Mouse (Mus musculus): ENCODE data around the gene Ptpre. TPM values are rescaled to one million over a fixed set of nuclear protein-coding genes. Genes with fewer than 3 reads are reported as not detected.

Gene Ptpre
- polyA plus RNA-seq, 1 experiment = 21.2 TPM

DNA sequence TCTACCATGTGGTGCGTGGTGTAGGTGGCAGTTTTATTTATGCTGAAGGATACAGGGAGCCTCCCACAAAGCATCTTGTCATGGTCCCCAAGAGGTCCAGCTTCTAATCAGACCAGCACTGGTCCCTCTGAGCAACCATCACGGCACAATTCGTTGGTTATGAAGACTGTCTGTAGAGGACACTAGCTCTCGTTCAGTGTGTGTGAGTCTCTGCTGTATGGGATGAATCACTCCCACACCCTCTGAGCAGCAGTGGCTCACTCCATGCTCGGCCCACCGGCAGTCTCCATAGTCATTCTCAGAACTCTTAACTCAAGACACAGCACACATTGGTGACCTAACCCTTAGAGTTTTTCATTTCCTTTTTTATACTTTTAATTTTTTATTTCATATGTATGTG, 117.0 kb downstream of the Ptpre start:
- TF ChIP-seq CTCF (IDR thresholded peaks at IDR 0.05; ENCODE audit: borderline replicate concordance, insufficient read depth, low read depth, low read length) = no peak
- no peak for TF ChIP-seq POLR2A (IDR thresholded peaks at IDR 0.05; ENCODE audit: borderline replicate concordance, insufficient read depth, low read length)
- Histone ChIP-seq H3K4me1 (ENCODE audit: control insufficient read depth, insufficient read depth, low read length) (no peaks in the 10 kb centered on the region), H3K27ac (ENCODE audit: insufficient read depth, low read length) (no peak overlapping the region), H3K27me3 (ENCODE audit: control insufficient read depth, insufficient read depth, low read length) (no peaks in the 10 kb centered on the region), H3K4me3 (replicated peaks; ENCODE audit: insufficient read depth, low read depth, low read length) (no peak overlapping the region)
- 93% methylated on average over 6 of the region's 6 CpGs for WGBS
- DNase-seq = no peak

DNA sequence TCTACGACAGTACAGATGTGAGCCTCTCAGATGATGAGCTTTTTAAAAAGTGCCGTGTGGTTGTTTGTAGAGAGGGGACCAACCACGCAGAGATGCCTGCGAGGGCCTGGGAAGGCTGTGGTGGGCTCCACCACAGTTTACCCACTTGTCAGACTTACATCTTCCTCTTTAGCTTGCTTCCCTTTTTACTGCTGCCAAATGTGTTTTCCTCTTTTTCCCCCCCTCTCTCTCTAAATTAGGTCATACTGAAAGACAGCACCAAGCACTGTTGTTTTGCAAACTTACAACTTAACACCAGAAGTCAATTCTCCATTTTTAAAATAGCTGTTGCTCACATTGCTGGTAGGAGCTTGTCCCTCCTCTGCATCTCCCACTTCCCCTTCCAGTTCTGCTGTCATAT, 117.8 kb downstream of the Ptpre start:
- no peak for TF ChIP-seq CTCF (IDR thresholded peaks at IDR 0.05; ENCODE audit: borderline replicate concordance, insufficient read depth, low read depth, low read length)
- DNase-seq = no peak
- WGBS = 84% methylated on average over 4 of the region's 4 CpGs
- Histone ChIP-seq H3K4me1 (ENCODE audit: control insufficient read depth, insufficient read depth, low read length) (no peaks in the 10 kb centered on the region), H3K27ac (ENCODE audit: insufficient read depth, low read length) (no peak overlapping the region), H3K27me3 (ENCODE audit: control insufficient read depth, insufficient read depth, low read length) (no peaks in the 10 kb centered on the region), H3K4me3 (replicated peaks; ENCODE audit: insufficient read depth, low read depth, low read length) (no peak overlapping the region)

DNA sequence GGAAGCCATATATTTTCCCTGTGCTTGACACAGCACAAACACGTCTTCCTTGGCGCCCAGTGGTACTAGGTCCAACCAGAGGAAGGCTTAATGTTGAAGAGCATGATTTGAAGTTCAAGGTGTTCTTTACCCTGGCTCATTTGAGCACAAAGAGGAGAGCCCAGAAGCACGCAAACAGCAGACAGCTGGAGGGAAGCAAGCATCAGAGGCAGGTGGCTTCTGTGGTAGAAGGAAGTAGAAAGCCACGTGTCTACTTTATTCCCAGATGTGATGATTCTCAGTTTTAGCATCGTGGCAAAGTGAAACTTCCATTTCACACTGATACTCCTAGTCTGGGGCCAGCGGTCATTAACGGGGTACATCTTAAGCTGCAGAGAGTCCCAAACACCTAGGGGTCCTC, 120.9 kb downstream of the Ptpre start:
- Histone ChIP-seq H3K4me1 (ENCODE audit: control insufficient read depth, insufficient read depth, low read length) (no peaks in the 10 kb centered on the region), H3K27ac (ENCODE audit: insufficient read depth, low read length) (no peak overlapping the region), H3K27me3 (ENCODE audit: control insufficient read depth, insufficient read depth, low read length) (no peaks in the 10 kb centered on the region), H3K4me3 (replicated peaks; ENCODE audit: insufficient read depth, low read depth, low read length) (no peak overlapping the region)
- TF ChIP-seq CTCF (IDR thresholded peaks at IDR 0.05; ENCODE audit: borderline replicate concordance, insufficient read depth, low read depth, low read length) (no peak), POLR2A (IDR thresholded peaks at IDR 0.05; ENCODE audit: borderline replicate concordance, insufficient read depth, low read length) (no peak)
- 91% methylated on average over 7 of the region's 7 CpGs for WGBS
- no peak for DNase-seq

DNA sequence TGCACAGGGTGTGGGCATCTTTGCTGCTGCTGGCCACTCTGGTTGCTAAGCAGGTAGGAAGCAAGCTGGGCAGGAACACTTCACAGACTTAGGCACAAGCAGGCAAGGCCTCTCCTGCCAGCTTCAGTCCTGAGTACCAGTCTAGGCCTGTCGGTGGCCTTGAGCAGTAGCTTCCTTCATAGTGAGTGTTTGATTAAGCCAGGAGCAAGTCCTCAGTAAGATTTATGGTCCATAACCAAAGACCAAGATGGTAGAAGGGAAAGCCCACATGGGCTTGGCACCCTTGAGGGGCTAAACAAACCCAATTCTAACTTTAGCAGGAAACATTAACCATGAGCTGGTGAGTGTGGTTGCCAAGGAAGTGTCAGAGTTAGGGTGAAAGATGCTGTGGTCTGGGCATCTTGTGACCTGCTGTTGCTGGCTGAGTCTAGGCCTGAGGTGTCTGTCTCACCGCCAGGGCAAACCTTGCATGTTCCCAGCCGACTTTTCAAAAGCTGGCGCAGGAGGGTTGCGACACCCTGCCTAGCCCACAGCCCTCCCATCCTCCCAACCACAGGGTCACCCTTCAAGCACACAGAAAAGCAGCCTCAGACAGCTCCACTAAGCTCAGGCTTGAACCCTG, 122.1 kb downstream of the Ptpre start:
- Histone ChIP-seq H3K27ac (ENCODE audit: insufficient read depth, low read length) (no peak overlapping the region), H3K4me3 (replicated peaks; ENCODE audit: insufficient read depth, low read depth, low read length) (no peak overlapping the region), H3K4me1 (ENCODE audit: control insufficient read depth, insufficient read depth, low read length) (no peaks in the 10 kb centered on the region), H3K27me3 (ENCODE audit: control insufficient read depth, insufficient read depth, low read length) (no peaks in the 10 kb centered on the region)
- DNase-seq = no peak
- 71% methylated on average over 5 of the region's 5 CpGs for WGBS
- TF ChIP-seq POLR2A (IDR thresholded peaks at IDR 0.05; ENCODE audit: borderline replicate concordance, insufficient read depth, low read length) (no peak), CTCF (IDR thresholded peaks at IDR 0.05; ENCODE audit: borderline replicate concordance, insufficient read depth, low read depth, low read length) (no peak)

DNA sequence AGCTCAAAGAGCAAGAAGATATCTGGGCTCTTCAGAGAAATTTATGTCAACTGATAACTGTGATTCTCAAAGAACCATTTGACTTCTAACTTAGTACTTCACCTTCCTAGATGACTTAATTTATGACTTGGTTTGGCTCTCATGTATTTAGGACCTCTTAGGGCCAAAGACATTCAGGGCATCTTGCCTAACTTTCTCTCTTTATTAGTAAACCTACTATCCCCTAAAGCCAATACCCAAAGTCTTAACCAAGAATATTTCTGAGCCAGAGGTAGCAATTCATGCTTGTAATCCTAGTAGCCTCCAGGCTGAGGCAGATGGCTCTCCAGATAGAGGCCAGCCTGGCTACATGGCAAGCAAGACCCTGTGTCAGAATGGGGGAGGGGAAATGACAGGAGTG, 123.0 kb downstream of the Ptpre start:
- no peak for TF ChIP-seq CTCF (IDR thresholded peaks at IDR 0.05; ENCODE audit: borderline replicate concordance, insufficient read depth, low read depth, low read length)
- no peak for TF ChIP-seq POLR2A (IDR thresholded peaks at IDR 0.05; ENCODE audit: borderline replicate concordance, insufficient read depth, low read length)
- no peak for DNase-seq
- H3K27ac ChIP-seq (ENCODE audit: insufficient read depth, low read length) = no peak overlapping the region
- no peak overlapping the region for H3K4me3 ChIP-seq (replicated peaks; ENCODE audit: insufficient read depth, low read depth, low read length)
- H3K4me1 ChIP-seq (ENCODE audit: control insufficient read depth, insufficient read depth, low read length) = no peaks in the 10 kb centered on the region
- H3K27me3 ChIP-seq (ENCODE audit: control insufficient read depth, insufficient read depth, low read length) = no peaks in the 10 kb centered on the region

DNA sequence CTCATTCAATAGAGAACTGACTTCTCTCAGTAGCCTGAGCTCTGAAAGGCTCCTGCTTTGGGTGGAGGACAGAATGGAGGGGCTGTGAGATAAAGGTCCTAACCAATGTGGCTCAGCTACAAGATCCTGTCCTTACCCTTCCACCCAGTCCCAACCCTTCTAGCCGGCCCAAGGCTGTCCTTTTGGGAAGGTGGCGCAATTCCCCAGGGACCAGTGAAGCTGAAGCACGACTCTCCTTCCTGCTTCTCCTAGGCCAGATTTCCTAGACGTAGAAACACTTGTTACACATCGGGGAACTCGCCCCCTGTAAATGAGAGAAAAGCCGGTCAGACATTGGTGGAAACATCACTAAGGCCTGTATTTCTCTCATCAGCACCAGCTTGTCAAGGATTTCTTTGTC, 126.9 kb downstream of the Ptpre start:
- no peak overlapping the region for H3K27ac ChIP-seq (ENCODE audit: insufficient read depth, low read length)
- H3K4me1 ChIP-seq (ENCODE audit: control insufficient read depth, insufficient read depth, low read length) = no peaks in the 10 kb centered on the region
- TF ChIP-seq POLR2A (IDR thresholded peaks at IDR 0.05; ENCODE audit: borderline replicate concordance, insufficient read depth, low read length) = no peak
- TF ChIP-seq CTCF (IDR thresholded peaks at IDR 0.05; ENCODE audit: borderline replicate concordance, insufficient read depth, low read depth, low read length) = no peak
- no peaks in the 10 kb centered on the region for H3K27me3 ChIP-seq (ENCODE audit: control insufficient read depth, insufficient read depth, low read length)
- WGBS = 83% methylated on average over 7 of the region's 7 CpGs
- H3K4me3 ChIP-seq (replicated peaks; ENCODE audit: insufficient read depth, low read depth, low read length) = no peak overlapping the region
- DNase-seq = no peak

DNA sequence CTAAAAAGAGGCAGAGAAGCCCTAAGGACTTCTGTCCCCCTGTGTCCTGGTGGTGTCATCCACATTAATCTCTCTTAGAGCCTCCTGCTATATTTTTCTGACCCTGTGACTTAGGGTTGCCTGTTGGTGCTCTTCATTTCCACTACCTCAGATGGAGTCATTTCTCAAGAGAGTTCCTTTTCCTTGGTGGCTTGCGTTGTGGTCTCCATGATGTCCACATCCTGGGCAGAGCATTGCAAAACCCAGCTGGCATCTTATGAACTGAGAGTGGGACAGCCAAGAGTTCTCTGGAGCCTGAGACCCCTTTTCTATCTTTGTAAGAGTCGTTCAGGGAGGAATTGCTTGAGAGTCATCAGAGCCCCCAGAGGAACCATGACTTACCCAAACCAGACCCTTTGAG, 129.0 kb downstream of the Ptpre start:
- no peaks in the 10 kb centered on the region for H3K27me3 ChIP-seq (ENCODE audit: control insufficient read depth, insufficient read depth, low read length)
- no peak overlapping the region for H3K4me3 ChIP-seq (replicated peaks; ENCODE audit: insufficient read depth, low read depth, low read length)
- DNase-seq = no peak
- no peaks in the 10 kb centered on the region for H3K4me1 ChIP-seq (ENCODE audit: control insufficient read depth, insufficient read depth, low read length)
- 84% methylated on average over 2 of the region's 2 CpGs for WGBS
- TF ChIP-seq CTCF (IDR thresholded peaks at IDR 0.05; ENCODE audit: borderline replicate concordance, insufficient read depth, low read depth, low read length) (no peak), POLR2A (IDR thresholded peaks at IDR 0.05; ENCODE audit: borderline replicate concordance, insufficient read depth, low read length) (no peak)
- H3K27ac ChIP-seq (ENCODE audit: insufficient read depth, low read length) = no peak overlapping the region

DNA sequence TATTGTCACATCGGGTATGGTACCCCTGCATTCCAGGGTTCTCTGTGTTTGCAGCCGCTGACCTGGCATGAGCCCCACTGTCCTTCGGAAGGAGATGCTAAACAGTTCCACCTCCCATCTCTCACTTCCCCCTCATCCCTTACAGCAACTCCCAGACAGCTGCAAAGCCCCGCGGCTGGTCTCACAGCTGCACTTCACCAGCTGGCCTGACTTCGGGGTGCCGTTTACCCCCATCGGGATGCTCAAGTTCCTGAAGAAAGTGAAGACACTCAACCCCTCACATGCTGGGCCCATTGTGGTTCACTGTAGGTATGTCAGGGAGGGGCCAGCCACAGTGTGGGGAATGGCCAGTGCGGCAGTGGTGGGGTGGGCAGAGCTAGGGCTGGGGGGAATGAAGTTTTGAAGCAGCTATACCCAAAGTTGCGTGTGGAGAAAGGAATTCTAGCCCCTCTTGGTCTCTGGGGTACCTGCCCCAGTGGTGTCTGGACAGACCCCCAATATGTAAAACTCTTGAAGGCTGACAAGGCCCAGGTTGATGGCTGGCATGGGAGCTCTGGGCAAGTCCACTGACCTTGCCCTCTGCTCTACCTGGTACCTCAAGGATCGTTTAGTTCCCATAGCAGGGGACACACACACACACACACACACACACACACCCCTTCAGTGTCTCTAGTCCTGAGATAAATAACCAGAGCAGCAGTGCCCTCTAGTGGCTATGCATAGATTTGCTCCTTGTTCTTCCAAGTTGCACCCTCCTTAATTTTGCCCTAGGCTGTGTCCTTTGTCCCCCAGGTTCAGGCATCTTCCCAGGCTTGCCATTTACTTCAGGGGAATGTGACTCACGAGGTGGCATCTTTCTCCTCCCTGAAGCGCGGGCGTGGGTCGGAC, 131.8 kb downstream of the Ptpre start:
- WGBS = 32% methylated on average over 16 of the region's 16 CpGs
- H3K27ac ChIP-seq (ENCODE audit: insufficient read depth, low read length) = no peak overlapping the region
- H3K4me1 ChIP-seq (ENCODE audit: control insufficient read depth, insufficient read depth, low read length) = no peaks in the 10 kb centered on the region
- no peak overlapping the region for H3K4me3 ChIP-seq (replicated peaks; ENCODE audit: insufficient read depth, low read depth, low read length)
- DNase-seq = peak; percentile 45 to 48
- no peaks in the 10 kb centered on the region for H3K27me3 ChIP-seq (ENCODE audit: control insufficient read depth, insufficient read depth, low read length)
- TF ChIP-seq CTCF (IDR thresholded peaks at IDR 0.05; ENCODE audit: borderline replicate concordance, insufficient read depth, low read depth, low read length) (peak; percentile 69), POLR2A (IDR thresholded peaks at IDR 0.05; ENCODE audit: borderline replicate concordance, insufficient read depth, low read length) (no peak)
